Mouse (Mus musculus) lung, postnatal 10 days (tissue): ENCODE data around the gene Klf13.

Experiments
- DNase-seq: peaks from one replicate; pipeline ENCODE4 v3.0.0; 2021

Klf13 gene

GRCm38 (mm10) chr7:63947514-63948487 is 9.1 kb upstream of the Klf13 start:
- DNase-seq = no peak

- no peak for DNase-seq
Observed at GRCm38 (mm10) chr7:63943946-63944345, 5.2 kb upstream of the Klf13 start.

GRCm38 (mm10) chr7:63941501-63941900 is 2.8 kb upstream of the Klf13 start:
- DNase-seq = peak; percentile 21

GRCm38 (mm10) chr7:63941050-63941449 is 2.3 kb upstream of the Klf13 start:
- DNase-seq = no peak

- no peak for DNase-seq
Observed at GRCm38 (mm10) chr7:63940321-63940720, 1.6 kb upstream of the Klf13 start.

GRCm38 (mm10) chr7:63939397-63939951 is 759 bp upstream of the Klf13 start:
- peak; percentile 90 for DNase-seq

- DNase-seq = peak; percentile 86
Observed at GRCm38 (mm10) chr7:63938066-63938913, 425 bp downstream of the Klf13 start.

GRCm38 (mm10) chr7:63937236-63938065 is 1.3 kb downstream of the Klf13 start:
- peak; percentile 95 for DNase-seq

- DNase-seq = no peak
Observed at GRCm38 (mm10) chr7:63936986-63937235, 1.8 kb downstream of the Klf13 start.

- peak; percentile 96 for DNase-seq
Observed at GRCm38 (mm10) chr7:63936188-63936985, 2.3 kb downstream of the Klf13 start.

GRCm38 (mm10) chr7:63935809-63936187 is 2.9 kb downstream of the Klf13 start:
- DNase-seq = no peak

- no peak for DNase-seq
Observed at GRCm38 (mm10) chr7:63934530-63934929, 4.2 kb downstream of the Klf13 start.

- no peak for DNase-seq
Observed at GRCm38 (mm10) chr7:63933905-63934304, 4.8 kb downstream of the Klf13 start.

- no peak for DNase-seq
Observed at GRCm38 (mm10) chr7:63932461-63932860, 6.3 kb downstream of the Klf13 start.

GRCm38 (mm10) chr7:63930766-63931165 is 7.9 kb downstream of the Klf13 start:
- no peak for DNase-seq

- no peak for DNase-seq
Observed at GRCm38 (mm10) chr7:63930132-63930531, 8.6 kb downstream of the Klf13 start.

GRCm38 (mm10) chr7:63929080-63929479 is 9.6 kb downstream of the Klf13 start:
- no peak for DNase-seq

GRCm38 (mm10) chr7:63927121-63927520 is 11.6 kb downstream of the Klf13 start:
- DNase-seq = no peak

- DNase-seq = no peak
Observed at GRCm38 (mm10) chr7:63926492-63926891, 12.2 kb downstream of the Klf13 start.

GRCm38 (mm10) chr7:63925413-63926360 is 13.0 kb downstream of the Klf13 start:
- DNase-seq = peak; percentile 79
